Mouse (Mus musculus) limb, embryonic 10.5 days (tissue): ENCODE measurements at regions not wholly inside any gene's neighbourhood (a gene's known extent, or its start where the extent isn't known, plus 50 kb on each side); places are given as distances from the start of the nearest gene placed in this dataset.

ENCODE experiments used
- DNase-seq: peaks from one replicate; pipeline ENCODE4 v3.0.0-alpha.2; 2017; ENCODE audit warnings: low spot score
- H3K27ac ChIP-seq: fragments of 300-500 bp; sonication (generic); 2 replicates; pipeline ENCODE4 v1.5.1; 2016; ENCODE audit warnings: mild to moderate bottlenecking
- H3K27me3 ChIP-seq: fragments of 300-500 bp; sonication (generic); 2 replicates; pipeline ENCODE4 v1.6.1; 2016; ENCODE audit warnings: low read depth, mild to moderate bottlenecking; ENCODE audit not compliant: poor library complexity, severe bottlenecking
- H3K36me3 ChIP-seq: fragments of 300-500 bp; sonication (generic); 2 replicates; pipeline ENCODE4 v1.6.1; 2016; ENCODE audit warnings: mild to moderate bottlenecking, moderate library complexity
- H3K4me1 ChIP-seq: fragments of 300-500 bp; sonication (generic); 2 replicates; pipeline ENCODE4 v1.6.1; 2016
- H3K4me3 ChIP-seq: fragments of 300-500 bp; sonication (generic); 2 replicates; pipeline ENCODE4 v1.5.1; 2016; ENCODE audit warnings: mild to moderate bottlenecking, moderate library complexity
- H3K9me3 ChIP-seq: fragments of 300-500 bp; sonication (generic); replicated peaks from 2 replicates; pipeline ENCODE4 v1.6.1; 2016; ENCODE audit warnings: mild to moderate bottlenecking
- WGBS: fragments of 180-500 bp; shearing (Covaris S2); methylation state at CpG from one replicate; pipeline ENCODE4 v1.1.7; 2016; 5-methylcytosine and 5-hydroxymethylcytosine counted together

- no peaks in the 10 kb centered on the region for H3K27me3 ChIP-seq
- H3K4me1 ChIP-seq: 0 out of 2 replicates have a peak, but pooled peaks cover 3% of the 10 kb centered on the region
- WGBS: 88% methylated on average over 4 of the region's 4 CpGs
Observed at GRCm38 (mm10) chr1:92264941-92265340, 69.4 kb upstream of the Hdac4 start.

GRCm38 (mm10) chr1:92259715-92260392 is 64.4 kb upstream of the Hdac4 start:
- DNase-seq: no peak
- H3K4me1 ChIP-seq: peaks cover 6% of the 10 kb centered on the region; the same call in 1 of the 2 replicates
- 80% methylated on average over 23 of the region's 23 CpGs for WGBS
- no peaks in the 10 kb centered on the region for H3K36me3 ChIP-seq
- no peak overlapping the region for H3K27ac ChIP-seq
- no peak overlapping the region for H3K4me3 ChIP-seq
- H3K27me3 ChIP-seq: no peaks in the 10 kb centered on the region
- H3K9me3 ChIP-seq: no peaks in the 10 kb centered on the region

More at GRCm38 (mm10) chr1:92264941-92265340, 69.4 kb upstream of the Hdac4 start:
- Histone ChIP-seq H3K36me3 (no peaks in the 10 kb centered on the region), H3K9me3 (no peaks in the 10 kb centered on the region), H3K27ac (no peak overlapping the region), H3K4me3 (no peak overlapping the region)
- no peak for DNase-seq

- Histone ChIP-seq H3K9me3 (no peaks in the 10 kb centered on the region), H3K27ac (no peak overlapping the region), H3K4me1 (peaks cover 6% of the 10 kb centered on the region; the same call in 1 of the 2 replicates), H3K36me3 (no peaks in the 10 kb centered on the region), H3K4me3 (no peak overlapping the region), H3K27me3 (no peaks in the 10 kb centered on the region)
- no peak for DNase-seq
Observed at GRCm38 (mm10) chr1:92258026-92258425, 62.5 kb upstream of the Hdac4 start.

GRCm38 (mm10) chr1:92253086-92253485 is 57.6 kb upstream of the Hdac4 start:
- WGBS: 74% methylated on average over 8 of the region's 8 CpGs
- no peak overlapping the region for H3K4me3 ChIP-seq

GRCm38 (mm10) chr1:92250594-92251463 is 55.3 kb upstream of the Hdac4 start:
- Histone ChIP-seq H3K9me3 (no peaks in the 10 kb centered on the region), H3K27me3 (no peaks in the 10 kb centered on the region), H3K4me3 (no peak overlapping the region), H3K36me3 (no peaks in the 10 kb centered on the region), H3K4me1 (peaks cover 11% of the 10 kb centered on the region), H3K27ac (0 out of 2 replicates have a peak overlapping the region, but pooled peaks have one; percentile 7)
- DNase-seq: no peak
- WGBS: 78% methylated on average over 10 of the region's 10 CpGs

More at GRCm38 (mm10) chr1:92253086-92253485, 57.6 kb upstream of the Hdac4 start:
- Histone ChIP-seq H3K9me3 (no peaks in the 10 kb centered on the region), H3K27ac (no peak overlapping the region), H3K36me3 (no peaks in the 10 kb centered on the region), H3K4me1 (peaks cover 11% of the 10 kb centered on the region), H3K27me3 (no peaks in the 10 kb centered on the region)
- DNase-seq: no peak
